Mouse (Mus musculus) heart, embryonic 15.5 days (tissue): ENCODE data around the gene Sox9. TPM values are rescaled to one million over a fixed set of nuclear protein-coding genes. Genes with fewer than 3 reads are reported as not detected.

ENCODE experiments used
- ATAC-seq: fragments of 200-750 bp; cut with Nextera tagmentation; replicated peaks from 2 replicates; pipeline ENCODE4 v1.8.0; 2017; ENCODE audit warnings: low read depth, moderate TSS enrichment; ENCODE audit not compliant: insufficient number of reproducible peaks, insufficient read depth, low FRiP score
- H3K27ac ChIP-seq: fragments of 300-500 bp; sonication (generic); 2 replicates; pipeline ENCODE4 v1.5.1; 2015; ENCODE audit warnings: mild to moderate bottlenecking, inconsistent platforms
- H3K27me3 ChIP-seq: fragments of 300-500 bp; sonication (generic); 2 replicates; pipeline ENCODE4 v1.6.1; 2015; ENCODE audit warnings: inconsistent platforms
- H3K36me3 ChIP-seq: fragments of 300-500 bp; sonication (generic); 2 replicates; pipeline ENCODE4 v1.6.1; 2015; ENCODE audit warnings: mild to moderate bottlenecking, inconsistent platforms
- H3K4me1 ChIP-seq: fragments of 300-500 bp; sonication (generic); replicated peaks from 2 replicates; pipeline ENCODE4 v1.6.1; 2015; ENCODE audit warnings: inconsistent platforms
- H3K4me2 ChIP-seq: fragments of 300-500 bp; sonication (generic); 2 replicates; pipeline ENCODE4 v1.6.1; 2015; ENCODE audit warnings: inconsistent platforms, mild to moderate bottlenecking, moderate library complexity
- H3K4me3 ChIP-seq: fragments of 300-500 bp; sonication (generic); 2 replicates; pipeline ENCODE4 v1.5.1; 2015; ENCODE audit warnings: mild to moderate bottlenecking, inconsistent platforms
- H3K9ac ChIP-seq: fragments of 300-500 bp; sonication (generic); 2 replicates; pipeline ENCODE4 v1.6.1; 2015; ENCODE audit warnings: mild to moderate bottlenecking, inconsistent platforms
- H3K9me3 ChIP-seq: fragments of 300-500 bp; sonication (generic); replicated peaks from 2 replicates; pipeline ENCODE4 v1.6.1; 2016; ENCODE audit warnings: inconsistent platforms
- WGBS: fragments of 180-500 bp; shearing (Covaris S2); methylation state at CpG from one replicate; pipeline ENCODE4 v1.1.7; 2015; ENCODE audit warnings: mixed read lengths; 5-methylcytosine and 5-hydroxymethylcytosine counted together
- polyA plus RNA-seq: library from polyadenylated mRNA; unstranded; fragments of >200 nt; fragmentation: Nextera tagmentation; extraction: Ambion mirVana; gene quantifications from 2 replicates; pipeline ENCODE4 v1.2.1, GENCODE M21; 2015

The Sox9 gene
- polyA plus RNA-seq, 1 experiment from 2014 or later: 24.7 TPM

GRCm38 (mm10) chr11:112827044-112827347 lies 45.0 kb downstream of the Sox9 start:
- ATAC-seq: no peak
- WGBS: 56% methylated on average over 6 of the region's 6 CpGs
- no peaks in the 10 kb centered on the region for H3K9me3 ChIP-seq
- H3K9ac ChIP-seq: no peak overlapping the region
- H3K4me1 ChIP-seq: no peaks in the 10 kb centered on the region
- no peak overlapping the region for H3K27ac ChIP-seq
- no peak overlapping the region for H3K4me2 ChIP-seq
- no peak overlapping the region for H3K4me3 ChIP-seq
- peaks cover 4% of the 10 kb centered on the region; the same call in 1 of the 2 replicates for H3K27me3 ChIP-seq
- H3K36me3 ChIP-seq: no peaks in the 10 kb centered on the region

DNA sequence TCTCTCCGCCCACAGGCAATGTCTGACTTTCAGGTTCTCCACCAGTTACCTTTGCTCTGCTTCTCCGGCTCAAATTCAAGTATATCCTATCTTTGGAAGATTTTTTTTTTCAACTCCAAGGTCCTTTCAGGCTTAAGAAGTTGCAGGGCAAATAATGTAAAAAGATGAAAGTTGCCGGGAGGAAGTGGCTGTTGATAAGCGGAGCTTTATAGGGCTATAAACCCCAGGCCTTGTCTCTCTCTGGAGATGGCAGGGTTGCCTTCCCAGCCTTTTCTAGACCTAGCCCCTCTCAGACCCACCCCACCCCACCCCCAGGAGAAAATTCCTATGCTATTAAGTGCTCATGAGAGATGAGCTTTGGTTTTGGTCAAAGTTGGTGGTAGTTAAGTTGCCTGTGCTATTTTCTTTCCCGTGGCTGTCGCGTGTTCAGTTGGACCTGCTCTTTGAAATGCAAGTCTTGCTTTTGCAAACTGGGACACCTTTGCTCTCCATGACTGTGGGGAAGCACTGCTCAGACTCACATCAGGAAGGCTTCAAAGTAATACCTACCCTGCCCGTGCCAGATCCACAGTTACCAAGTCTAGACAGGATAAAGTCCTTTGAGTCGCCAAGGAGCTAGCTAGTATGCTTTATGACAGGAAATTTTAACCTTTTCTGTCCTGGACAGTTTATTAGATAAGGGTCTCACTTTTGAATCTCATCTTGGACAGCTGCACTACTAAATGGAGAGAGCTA lies 46.7 kb downstream of the Sox9 start:
- Histone ChIP-seq H3K4me3 (no peak overlapping the region), H3K9ac (no peak overlapping the region), H3K4me1 (no peaks in the 10 kb centered on the region), H3K27me3 (peaks cover 7% of the 10 kb centered on the region; the same call in 1 of the 2 replicates), H3K36me3 (no peaks in the 10 kb centered on the region), H3K4me2 (no peak overlapping the region), H3K27ac (no peak overlapping the region), H3K9me3 (no peaks in the 10 kb centered on the region)
- no peak for ATAC-seq
- 70% methylated on average over 9 of the region's 9 CpGs for WGBS

GRCm38 (mm10) chr11:112834245-112835005 lies 52.4 kb downstream of the Sox9 start:
- Histone ChIP-seq H3K4me3 (no peak overlapping the region), H3K27me3 (peaks cover 7% of the 10 kb centered on the region; the same call in 1 of the 2 replicates), H3K27ac (no peak overlapping the region), H3K9ac (no peak overlapping the region), H3K4me1 (no peaks in the 10 kb centered on the region), H3K36me3 (no peaks in the 10 kb centered on the region), H3K9me3 (no peaks in the 10 kb centered on the region), H3K4me2 (no peak overlapping the region)
- 59% methylated on average over 11 of the region's 11 CpGs for WGBS
- ATAC-seq: no peak

GRCm38 (mm10) chr11:112835468-112836092 lies 53.6 kb downstream of the Sox9 start:
- peaks cover 3% of the 10 kb centered on the region; the same call in 1 of the 2 replicates for H3K27me3 ChIP-seq
- H3K4me3 ChIP-seq: no peak overlapping the region
- WGBS: 57% methylated on average over 7 of the region's 7 CpGs
- no peak overlapping the region for H3K27ac ChIP-seq
- H3K9me3 ChIP-seq: no peaks in the 10 kb centered on the region
- H3K9ac ChIP-seq: no peak overlapping the region
- ATAC-seq: no peak
- peaks cover 3% of the 10 kb centered on the region; the same call in 1 of the 2 replicates for H3K4me1 ChIP-seq
- H3K4me2 ChIP-seq: no peak overlapping the region
- no peaks in the 10 kb centered on the region for H3K36me3 ChIP-seq
